Comparison of ENCODE assay signal across 8 mouse cellular contexts in genomic region chr4:117882701-117883691, GRCm38 (mm10). TPM values are rescaled to one million over a fixed set of nuclear protein-coding genes. Genes with fewer than 3 reads are reported as not detected.
DNase-seq lines count a peak whose midpoint lies in the region; ATAC-seq and TF ChIP-seq lines count a peak whose summit lies in the region.

Gene B4galt2 (minus strand): TSS chr4:117883487.

- H3K4me3 ChIP-seq in spleen, adult 2 months (ENCODE audit: extremely low read depth, insufficient read depth, insufficient read length): peak within 1 kb of the TSS; percentile 27; the same call in 1 of the 2 replicates
- peak within 1 kb of the TSS; percentile 93 for H3K4me3 ChIP-seq in limb, embryonic 10.5 days
- peak within 1 kb of the TSS; percentile 64 for H3K4me3 ChIP-seq in midbrain, postnatal 0 days (ENCODE audit: low read depth, low read length)

- TF ChIP-seq CTCF in spleen, adult 2 months (IDR thresholded peaks at IDR 0.05; ENCODE audit: extremely low read depth, insufficient read depth, insufficient read length, insufficient replicate concordance): no peak
- peak; percentile 37 for TF ChIP-seq CTCF in midbrain, postnatal 0 days (IDR thresholded peaks at IDR 0.05)

- intact Hi-C loops in gastrocnemius, postnatal 14 days (cut with DNase I; ENCODE audit: low total_unique reads): no loop called here

- H3K9ac ChIP-seq in midbrain, postnatal 0 days (replicated peaks; ENCODE audit: low read length, poor library complexity, severe bottlenecking): peak within 1 kb of the TSS; percentile 79

- peak within 1 kb of the TSS; percentile 94 for H3K4me2 ChIP-seq in midbrain, postnatal 0 days (ENCODE audit: low read depth, low read length, poor library complexity, severe bottlenecking)

- no peak within 1 kb of the TSS for H3K27ac ChIP-seq in spleen, adult 2 months (ENCODE audit: insufficient read depth, low read length)
- peak within 1 kb of the TSS; percentile 94 for H3K27ac ChIP-seq in limb, embryonic 10.5 days
- H3K27ac ChIP-seq in midbrain, postnatal 0 days (ENCODE audit: low read depth, low read length): peak within 1 kb of the TSS; percentile 80

- DNase-seq in spleen, adult 2 months (ENCODE audit: low read depth in 1 of 2, low spot score in 2 of 2): no peak
- no peak for DNase-seq in spleen, postnatal 10 days (ENCODE audit: low spot score in 2 of 2)
- peak; percentile 79 to 86 for DNase-seq in cerebellum, postnatal 25 days
- DNase-seq in gastrocnemius, postnatal 14 days: peak; percentile 68
- peak; percentile 20 for DNase-seq in induced T-regulatory cell, adult 2 months (ENCODE audit: low read depth)
- DNase-seq in limb, embryonic 10.5 days (ENCODE audit: low spot score): peak; percentile 79
- peak; percentile 71 for DNase-seq in midbrain, postnatal 0 days (ENCODE audit: low spot score)
- peak; percentile 67 for DNase-seq in yolk sac, embryonic 10.5 days (ENCODE audit: low spot score)

- peak; percentile 31 for ATAC-seq in midbrain, postnatal 0 days (ENCODE audit: low FRiP score)

- no peaks in the 10 kb centered on the region for H3K9me3 ChIP-seq in limb, embryonic 10.5 days (replicated peaks)
- H3K9me3 ChIP-seq in midbrain, postnatal 0 days (ENCODE audit: low read length): no peaks in the 10 kb centered on the region

- TF ChIP-seq POLR2A in spleen, adult 2 months (IDR thresholded peaks at IDR 0.05; ENCODE audit: low read depth, low read length): no peak

- H3K27me3 ChIP-seq in spleen, adult 2 months (ENCODE audit: control insufficient read depth, insufficient read depth, low read length): peaks cover 4% of the 10 kb centered on the region; the same call in 1 of the 2 replicates
- H3K27me3 ChIP-seq in limb, embryonic 10.5 days (ENCODE audit: low read depth, poor library complexity, severe bottlenecking): no peaks in the 10 kb centered on the region
- no peaks in the 10 kb centered on the region for H3K27me3 ChIP-seq in midbrain, postnatal 0 days (ENCODE audit: insufficient read depth, low read length)

- peaks cover 10% of the 10 kb centered on the region; the same call in 1 of the 2 replicates for H3K4me1 ChIP-seq in spleen, adult 2 months (ENCODE audit: control insufficient read depth, insufficient read depth, insufficient read length)
- peaks cover 59% of the 10 kb centered on the region for H3K4me1 ChIP-seq in limb, embryonic 10.5 days
- peaks cover 19% of the 10 kb centered on the region for H3K4me1 ChIP-seq in midbrain, postnatal 0 days (ENCODE audit: insufficient read depth, low read length)

- H3K36me3 ChIP-seq in spleen, adult 2 months (ENCODE audit: control insufficient read depth, insufficient read depth, low read length): peaks cover 13% of the 10 kb centered on the region; the same call in 1 of the 2 replicates
- peaks cover 56% of the 10 kb centered on the region for H3K36me3 ChIP-seq in limb, embryonic 10.5 days
- peaks cover 33% of the 10 kb centered on the region for H3K36me3 ChIP-seq in midbrain, postnatal 0 days (ENCODE audit: insufficient read depth, low read length)

- WGBS in spleen, adult 2 months: 5% methylated on average over 80 of the region's 103 CpGs
- WGBS in limb, embryonic 10.5 days: under 1% methylated on average over 95 of the region's 103 CpGs
- 1% methylated on average over 63 of the region's 103 CpGs for WGBS in midbrain, postnatal 0 days

RNA-seq across cellular contexts. Expression of gene B4galt2, which starts in this region (rescaled TPM):
- 6.5 and 7.6 TPM in 2 replicates for polyA plus RNA-seq in spleen, adult 2 months (2012; rRNA removed)
- 1 to 10 TPM; 6.5 to 8.1 TPM for total RNA-seq in gastrocnemius, postnatal 14 days (2021)
- 22.8 and 26.2 TPM in 2 replicates for polyA plus RNA-seq in limb, embryonic 10.5 days (2016; fragmentation: Nextera tagmentation; extraction: Ambion mirVana)
- total RNA-seq in midbrain, postnatal 0 days (2014; rRNA removed): 238 and 337 TPM in 2 replicates
- polyA plus RNA-seq in midbrain, postnatal 0 days (2015; fragmentation: Nextera tagmentation; extraction: Ambion mirVana): 86.8 and 92.9 TPM in 2 replicates

Comparison
In these comparisons a context has a peak if more than half of its experiments do, and no peak if none do; other contexts are left out.
1. RNA of gene B4galt2 (total RNA-seq): 238 to 337 TPM in midbrain, postnatal 0 days; 6.5 to 8.1 TPM in gastrocnemius, postnatal 14 days; every median in the first group is over 10 times any median in the second.
2. DNase-seq: peak in cerebellum, postnatal 25 days (2 of 2), gastrocnemius, postnatal 14 days (single experiment), induced T-regulatory cell, adult 2 months (single experiment), limb, embryonic 10.5 days (single experiment), midbrain, postnatal 0 days (single experiment) and yolk sac, embryonic 10.5 days (single experiment); none in spleen, adult 2 months (0 of 2) and spleen, postnatal 10 days (0 of 2).
3. H3K4me3 ChIP-seq: peak in every context shown above with its lines; median percentile 93 in limb, embryonic 10.5 days; 64 in midbrain, postnatal 0 days; 27 in spleen, adult 2 months.